Mouse (Mus musculus) forebrain, postnatal 0 days (tissue): ENCODE data around the gene Pik3r2. TPM values are rescaled to one million over a fixed set of nuclear protein-coding genes. Genes with fewer than 3 reads are reported as not detected.

Source experiments
- ATAC-seq: fragments of 200-750 bp; cut with Nextera tagmentation; 2 replicates; pipeline ENCODE4 v1.8.0; 2017; ENCODE audit warnings: mild to moderate bottlenecking, moderate library complexity
- DNase-seq: peaks from one replicate; pipeline ENCODE4 v3.0.0-alpha.2; 2015
- H3K27ac ChIP-seq: fragments of 300-500 bp; sonication (generic); 2 replicates; pipeline ENCODE4 v1.5.1; 2014; ENCODE audit warnings: low read depth, mild to moderate bottlenecking, antibody characterized with exemption, low read length, moderate library complexity, mixed read lengths
- H3K27me3 ChIP-seq: fragments of 300-500 bp; sonication (generic); 2 replicates; pipeline ENCODE4 v1.6.1; 2014; ENCODE audit warnings: mild to moderate bottlenecking, low read length, mixed read lengths; ENCODE audit not compliant: insufficient read depth
- H3K36me3 ChIP-seq: fragments of 300-500 bp; sonication (generic); 2 replicates; pipeline ENCODE4 v1.6.1; 2014; ENCODE audit warnings: mild to moderate bottlenecking, moderate library complexity; ENCODE audit not compliant: insufficient read depth
- H3K4me1 ChIP-seq: fragments of 300-500 bp; sonication (generic); 2 replicates; pipeline ENCODE4 v1.6.1; 2014; ENCODE audit warnings: antibody characterized with exemption; ENCODE audit not compliant: insufficient read depth
- H3K4me2 ChIP-seq: fragments of 300-500 bp; sonication (generic); 2 replicates; pipeline ENCODE4 v1.6.1; 2014; ENCODE audit warnings: low read depth, mild to moderate bottlenecking, moderate library complexity
- H3K4me3 ChIP-seq: fragments of 300-500 bp; sonication (generic); 2 replicates; pipeline ENCODE4 v1.5.1; 2014; ENCODE audit warnings: low read depth, low read length, mixed read lengths
- H3K9ac ChIP-seq: fragments of 300-500 bp; sonication (generic); 2 replicates; pipeline ENCODE4 v1.6.1; 2014; ENCODE audit warnings: mild to moderate bottlenecking
- H3K9me3 ChIP-seq: fragments of 300-500 bp; sonication (generic); 2 replicates; pipeline ENCODE4 v1.6.1; 2016; ENCODE audit warnings: low read length
- CTCF ChIP-seq: sonication (generic); IDR thresholded peaks from 2 replicates; pipeline ENCODE4 v1.5.1; 2016; ENCODE audit warnings: antibody characterized with exemption, control low read depth, low read depth
- WGBS: fragments of 180-500 bp; shearing (Covaris S2); extraction: QIAGEN DNeasy Blood & Tissue Kit; methylation state at CpG from one replicate; pipeline ENCODE4 v1.1.7; 2014; 5-methylcytosine and 5-hydroxymethylcytosine counted together
- polyA plus RNA-seq: library from polyadenylated mRNA; unstranded; fragments of >200 nt; fragmentation: Nextera tagmentation; extraction: Ambion mirVana; gene quantifications from 2 replicates; pipeline ENCODE4 v1.2.1, GENCODE M21; 2015
- total RNA-seq: library from RNA; depleted of rRNA; stranded (reverse); fragments of >200 nt; gene quantifications from 2 replicates; pipeline ENCODE4 v1.2.3, GENCODE M21; 2014

Gene Pik3r2
- total and polyA plus RNA-seq, 2 experiments from 2014 or later = 147 to 170 TPM

DNA sequence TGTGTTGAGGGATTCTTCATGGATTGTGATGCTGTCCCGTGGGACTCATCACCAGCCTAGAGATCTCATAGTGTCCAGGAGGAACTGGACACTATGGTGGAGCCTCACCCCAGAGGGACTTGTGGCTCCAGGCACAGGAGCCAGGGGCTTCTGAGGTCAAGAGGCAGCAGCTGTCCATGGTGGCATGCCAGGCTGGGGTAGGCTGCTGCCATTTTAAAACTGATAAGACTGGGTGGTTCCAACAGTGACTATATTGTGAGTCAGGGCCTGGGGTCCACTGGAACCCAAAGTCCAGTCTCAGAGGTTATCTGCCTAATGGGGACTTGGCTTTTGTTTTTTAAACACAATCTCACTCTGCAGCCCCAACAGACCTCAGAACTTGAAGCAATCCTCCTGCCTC, 25.3 kb upstream of the Pik3r2 start:
- Histone ChIP-seq H3K4me3 (no peak overlapping the region), H3K9me3 (no peaks in the 10 kb centered on the region), H3K27me3 (peaks cover 14% of the 10 kb centered on the region), H3K4me2 (no peak overlapping the region), H3K9ac (no peak overlapping the region), H3K4me1 (peaks cover 23% of the 10 kb centered on the region; the same call in 1 of the 2 replicates), H3K27ac (no peak overlapping the region), H3K36me3 (no peaks in the 10 kb centered on the region)
- ATAC-seq (no peak), DNase-seq (no peak)
- WGBS = 97% methylated on average over 1 of the region's 1 CpGs
- no peak for TF ChIP-seq CTCF

DNA sequence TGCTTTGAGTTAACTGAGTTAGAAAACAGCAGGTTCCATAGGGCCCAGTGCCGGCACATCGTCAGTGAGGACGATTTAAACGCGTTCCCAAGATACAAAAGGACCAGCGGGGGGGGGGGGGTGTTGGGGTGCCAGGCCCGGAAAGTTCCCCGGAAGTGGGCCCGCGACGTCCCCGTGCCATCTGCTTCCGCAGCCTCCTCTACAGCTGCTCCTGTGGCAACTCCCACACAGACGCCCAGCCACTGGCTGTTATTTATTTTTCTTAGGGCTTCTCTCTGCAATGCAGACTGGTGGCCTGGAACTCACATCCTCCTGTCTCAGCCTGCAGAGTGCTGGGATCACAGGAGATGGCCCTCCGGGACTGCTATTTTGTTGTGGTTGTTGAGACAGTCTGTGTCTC, 24.6 kb upstream of the Pik3r2 start:
- no peak for ATAC-seq
- Histone ChIP-seq H3K9ac (no peak overlapping the region), H3K27ac (no peak overlapping the region), H3K4me3 (no peak overlapping the region), H3K27me3 (peaks cover 14% of the 10 kb centered on the region), H3K4me2 (no peak overlapping the region), H3K36me3 (no peaks in the 10 kb centered on the region), H3K9me3 (no peaks in the 10 kb centered on the region), H3K4me1 (peaks cover 28% of the 10 kb centered on the region)
- WGBS = 29% methylated on average over 15 of the region's 15 CpGs
- TF ChIP-seq CTCF = no peak
- DNase-seq = no peak

- WGBS = 48% methylated on average over 10 of the region's 10 CpGs
- DNase-seq (no peak), ATAC-seq (no peak)
- H3K9me3 ChIP-seq = no peaks in the 10 kb centered on the region
- no peak overlapping the region for H3K9ac ChIP-seq
- H3K27ac ChIP-seq = no peak overlapping the region
- no peaks in the 10 kb centered on the region for H3K36me3 ChIP-seq
- no peak overlapping the region for H3K4me2 ChIP-seq
- no peak overlapping the region for H3K4me3 ChIP-seq
- no peak for TF ChIP-seq CTCF
- peaks cover 30% of the 10 kb centered on the region for H3K4me1 ChIP-seq
- peaks cover 14% of the 10 kb centered on the region for H3K27me3 ChIP-seq
Measured at GRCm38 (mm10) chr8:70800648-70801047, 24.1 kb upstream of the Pik3r2 start.

DNA sequence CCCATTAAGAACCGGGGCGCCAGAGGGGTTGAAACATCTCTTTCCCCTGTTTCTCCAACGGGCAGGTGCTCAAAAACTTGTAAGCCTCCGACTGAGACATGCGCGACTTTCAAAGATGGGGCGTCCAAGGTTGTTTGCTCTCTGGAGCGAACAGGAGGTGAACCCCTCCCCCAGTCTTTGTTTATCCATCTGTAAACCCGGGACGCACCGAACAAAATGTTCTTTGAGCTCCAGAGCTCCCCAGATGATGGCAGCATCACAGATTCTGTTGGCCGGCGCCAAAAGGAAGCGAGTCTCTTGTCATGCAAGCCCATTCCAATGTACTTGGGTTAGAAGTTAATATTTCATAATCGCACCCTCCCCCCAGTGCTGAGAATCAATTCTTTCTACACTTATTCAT, 21.8 kb upstream of the Pik3r2 start:
- Histone ChIP-seq H3K9me3 (no peaks in the 10 kb centered on the region), H3K27me3 (peaks cover 5% of the 10 kb centered on the region), H3K36me3 (no peaks in the 10 kb centered on the region), H3K9ac (peak overlapping the region; percentile 59; the same call in 1 of the 2 replicates), H3K4me1 (peaks cover 22% of the 10 kb centered on the region), H3K4me3 (peak overlapping the region; percentile 62), H3K27ac (no peak overlapping the region), H3K4me2 (peak overlapping the region; percentile 94)
- no peak for TF ChIP-seq CTCF
- ATAC-seq = no peak
- WGBS = 11% methylated on average over 15 of the region's 15 CpGs
- peak; percentile 49 for DNase-seq

DNA sequence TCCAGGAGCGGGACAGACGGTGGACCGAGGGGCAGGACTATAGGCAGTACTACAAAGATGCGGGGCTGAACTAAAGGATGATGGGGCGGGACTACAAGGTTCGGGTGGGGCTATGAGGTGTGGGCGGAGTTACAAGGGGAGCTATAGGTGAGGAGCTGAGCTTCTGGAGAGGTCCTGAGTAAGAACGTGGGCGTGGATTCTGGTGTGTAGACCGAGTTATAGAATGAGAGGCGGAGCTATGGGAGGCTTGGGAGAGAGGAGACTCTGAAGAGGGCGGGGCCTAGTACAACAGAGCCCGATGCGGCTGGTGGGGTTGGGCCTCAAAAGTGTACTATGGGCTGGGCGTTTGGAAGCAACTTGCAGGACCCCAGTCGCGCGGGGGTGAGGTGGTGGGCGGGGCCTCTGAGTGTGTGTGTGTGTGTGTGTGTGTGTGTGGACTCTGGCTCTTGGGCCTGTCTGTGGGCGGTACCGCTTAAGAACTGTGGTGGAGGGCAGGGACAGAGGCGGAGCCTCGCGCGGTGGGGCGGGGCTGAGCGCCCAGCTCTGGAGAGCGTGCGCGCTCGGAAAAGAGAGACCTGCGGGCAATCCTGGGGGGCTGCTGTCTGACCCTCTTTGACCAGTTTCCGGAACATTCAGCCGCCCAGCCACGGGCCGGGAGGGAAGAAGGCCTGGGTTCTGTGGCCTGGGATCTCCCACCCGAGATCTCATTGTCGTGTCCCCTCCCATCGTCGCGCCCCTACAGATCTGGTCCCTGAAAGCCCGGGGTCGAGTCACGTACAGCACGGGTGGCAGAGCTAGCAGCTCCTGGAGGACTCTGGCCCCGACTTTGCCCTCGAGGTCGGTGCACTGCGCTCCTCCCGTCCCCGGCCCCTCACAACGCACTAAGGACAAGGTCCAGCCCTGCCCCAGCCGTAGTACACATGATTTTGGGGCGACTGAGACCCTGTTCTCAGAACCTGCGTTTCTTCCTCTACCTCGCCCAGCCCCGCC, 20.9 kb upstream of the Pik3r2 start:
- peak; percentile 93 for DNase-seq
- ATAC-seq = peak; percentile 75
- Histone ChIP-seq H3K9me3 (no peaks in the 10 kb centered on the region), H3K4me1 (peaks cover 28% of the 10 kb centered on the region), H3K9ac (peak overlapping the region; percentile 59), H3K4me2 (peak overlapping the region; percentile 94), H3K36me3 (no peaks in the 10 kb centered on the region), H3K27me3 (no peaks in the 10 kb centered on the region; the same call in none of the 2 replicates), H3K27ac (peak overlapping the region; percentile 59), H3K4me3 (peak overlapping the region; percentile 62)
- no peak for TF ChIP-seq CTCF
- WGBS = 2% methylated on average over 57 of the region's 57 CpGs

- H3K9me3 ChIP-seq = no peaks in the 10 kb centered on the region
- H3K36me3 ChIP-seq = no peaks in the 10 kb centered on the region
- 1% methylated on average over 52 of the region's 54 CpGs for WGBS
- peak overlapping the region; percentile 59 for H3K9ac ChIP-seq
- H3K27ac ChIP-seq = peak overlapping the region; percentile 59; the same call in 1 of the 2 replicates
- ATAC-seq = no peak
- TF ChIP-seq CTCF = no peak
- H3K27me3 ChIP-seq = no peaks in the 10 kb centered on the region; the same call in none of the 2 replicates
- no peak for DNase-seq
- peak overlapping the region; percentile 62 for H3K4me3 ChIP-seq
- peaks cover 30% of the 10 kb centered on the region for H3K4me1 ChIP-seq
- peak overlapping the region; percentile 94 for H3K4me2 ChIP-seq
Measured at GRCm38 (mm10) chr8:70796403-70797080, 20.0 kb upstream of the Pik3r2 start.
